Mouse (Mus musculus) gastrocnemius, postnatal 36 days (tissue): Measurements from ENCODE around the gene Tnnc1. TPM values are rescaled to one million over a fixed set of nuclear protein-coding genes. Genes with fewer than 3 reads are reported as not detected.

Source experiments
- DNase-seq, 2 experiments: peaks; one replicate each; pipeline ENCODE4 v3.0.0; 2022
- intact Hi-C: fragments of 180-260 bp; cut with DNase I; formaldehyde crosslinking; loops from one replicate; pipeline ENCODE4 v1.15.1; 2025
- total RNA-seq, 2 experiments: library from RNA; stranded (reverse); gene quantifications; 2 replicates each; pipeline ENCODE4 v1.2.3; 2021

Gene Tnnc1
- total RNA-seq, 2 experiments from 2014 or later = 121 to 774 TPM

GRCm38 (mm10) chr14:31250222-31251083 is 42.3 kb downstream of the Tnnc1 start:
- DNase-seq = no peak
- intact Hi-C loops = no loop called here

- intact Hi-C loops = no loop called here
- peak; percentile 91 to 97 for DNase-seq
These were observed 43.0 kb downstream of the Tnnc1 start, which contains the start of the genes Phf7 and Bap1 for GRCm38 (mm10) chr14:31251084-31251604. Gene Phf7, minus strand, starts transcription at chr14:31251317. Gene Bap1, plus strand, starts transcription at chr14:31251450.

GRCm38 (mm10) chr14:31251626-31252025 is 43.5 kb downstream of the Tnnc1 start:
- intact Hi-C loops = no loop called here

GRCm38 (mm10) chr14:31252091-31252490 is 44.0 kb downstream of the Tnnc1 start:
- intact Hi-C loops = no loop called here
- DNase-seq = no peak

More at GRCm38 (mm10) chr14:31251626-31252025, 43.5 kb downstream of the Tnnc1 start:
- DNase-seq = no peak

- no peak for DNase-seq
- intact Hi-C loops = no loop called here
These were observed 50.5 kb downstream of the Tnnc1 start for GRCm38 (mm10) chr14:31258476-31259050.

GRCm38 (mm10) chr14:31260374-31260773 is 52.3 kb downstream of the Tnnc1 start:
- DNase-seq = no peak
- intact Hi-C loops = no loop called here

- intact Hi-C loops = no loop called here
- DNase-seq = no peak
These were observed 52.8 kb downstream of the Tnnc1 start for GRCm38 (mm10) chr14:31260932-31261331.

Other genes starting within 250 kb of the Tnnc1 start
- gene Glt8d1, start 206.9 kb upstream of the Tnnc1 start, total RNA-seq = 10 to 100 TPM in 1 of 2 experiments, 1 to 10 TPM in 1; 9.2 to 10.9 TPM
- gene Spcs1, start 206.6 kb upstream of the Tnnc1 start, total RNA-seq = 100 to 1,000 TPM; 113 to 123 TPM
- gene Pbrm1, start 189.2 kb upstream of the Tnnc1 start, total RNA-seq = 10 to 100 TPM; 34.8 to 37.0 TPM
- gene Gnl3, start 189.2 kb upstream of the Tnnc1 start, total RNA-seq = 10 to 100 TPM; 23.0 to 33.0 TPM
- 10 to 100 TPM; 29.3 to 40.5 TPM for gene Smim4, start 79.4 kb upstream of the Tnnc1 start, total RNA-seq
- 1 to 10 TPM; 2.2 to 2.4 TPM for gene Nt5dc2, start 77.3 kb upstream of the Tnnc1 start, total RNA-seq
- 10 to 100 TPM; 15.6 to 17.7 TPM for gene Stab1, start 39.7 kb upstream of the Tnnc1 start, total RNA-seq
- gene Nisch, start 8.6 kb downstream of the Tnnc1 start, total RNA-seq = 10 to 100 TPM; 54.4 to 63.2 TPM
- 1 to 10 TPM; 6.0 to 8.1 TPM for gene Sema3g, start 9.5 kb downstream of the Tnnc1 start, total RNA-seq
- gene Phf7, start 43.0 kb downstream of the Tnnc1 start, total RNA-seq = 1 to 10 TPM; 6.8 to 8.6 TPM
- 10 to 100 TPM; 41.5 to 43.2 TPM for gene Bap1, start 43.1 kb downstream of the Tnnc1 start, total RNA-seq
- under 1 TPM; 0.10 to 0.17 TPM for gene Dnah1, start 115.6 kb downstream of the Tnnc1 start, total RNA-seq
- gene Capn7, start 128.3 kb downstream of the Tnnc1 start, total RNA-seq = 10 to 100 TPM; 27.8 to 28.3 TPM
- 10 to 100 TPM; 34.5 to 44.4 TPM for gene Sh3bp5, start 227.8 kb downstream of the Tnnc1 start, total RNA-seq